Mouse (Mus musculus) heart, adult 8-10 months (tissue): ENCODE measurements around the gene Kcng4. TPM values are rescaled to one million over a fixed set of nuclear protein-coding genes. Genes with fewer than 3 reads are reported as not detected.
A peak's percentile ranks its signal among the peaks of the same experiment; 100 is the strongest.

Experiments
- DNase-seq: peaks from one replicate; pipeline ENCODE4 v3.0.0; 2022; ENCODE audit warnings: low spot score
- total RNA-seq, 4 experiments: library from RNA; stranded (reverse); gene quantifications; 2 replicates each; pipeline ENCODE4 v1.2.4; 2022

Gene Kcng4
- under 1 TPM in 2 of 4 experiments, not detected in 2; 0.09 to 0.12 TPM for total RNA-seq

DNA sequence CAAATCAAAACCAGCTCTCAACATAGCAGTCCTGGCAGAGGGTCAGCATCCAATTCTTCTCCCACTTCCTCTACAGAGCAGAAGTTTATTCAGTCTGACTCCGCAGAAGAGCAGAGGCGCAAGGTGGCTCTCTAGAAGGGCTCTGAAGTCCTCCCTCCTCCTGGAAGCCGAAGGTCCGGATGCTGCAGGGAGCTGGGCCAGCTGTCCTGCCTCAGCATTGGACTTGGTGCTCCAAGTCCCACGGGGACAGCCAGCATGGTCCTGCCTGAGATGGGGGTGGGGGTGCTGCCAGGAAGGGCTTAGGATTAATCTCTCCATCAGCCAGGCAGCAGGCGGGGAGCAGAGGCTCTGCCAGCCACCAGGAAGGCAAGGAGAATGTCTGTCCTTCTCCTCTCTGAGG lies at the start of gene Kcng4:
TSS of gene Kcng4 (minus strand) at position 303 of the 400 bp plus-strand sequence.
- DNase-seq, result no peak

DNA sequence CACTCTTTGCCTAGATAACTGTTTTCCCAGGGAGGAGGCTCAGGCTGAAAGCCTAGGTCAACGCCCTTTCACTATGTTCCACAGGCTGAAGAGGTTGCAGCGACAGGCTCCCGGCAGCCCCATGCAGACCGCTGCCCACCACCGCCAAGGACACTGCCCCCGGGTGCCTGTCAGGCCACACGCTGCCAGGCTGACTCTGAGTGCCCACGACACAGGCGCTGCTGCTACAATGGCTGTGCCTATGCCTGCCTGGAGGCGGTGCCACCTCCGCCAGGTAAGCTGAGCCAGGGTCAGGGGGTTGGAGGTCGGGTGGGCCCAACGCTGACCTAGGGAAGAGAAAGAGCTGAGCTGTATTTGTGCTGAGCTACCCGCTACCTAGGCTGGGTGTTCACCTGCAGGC lies 43.7 kb upstream of the Kcng4 start:
- no peak for DNase-seq

DNA sequence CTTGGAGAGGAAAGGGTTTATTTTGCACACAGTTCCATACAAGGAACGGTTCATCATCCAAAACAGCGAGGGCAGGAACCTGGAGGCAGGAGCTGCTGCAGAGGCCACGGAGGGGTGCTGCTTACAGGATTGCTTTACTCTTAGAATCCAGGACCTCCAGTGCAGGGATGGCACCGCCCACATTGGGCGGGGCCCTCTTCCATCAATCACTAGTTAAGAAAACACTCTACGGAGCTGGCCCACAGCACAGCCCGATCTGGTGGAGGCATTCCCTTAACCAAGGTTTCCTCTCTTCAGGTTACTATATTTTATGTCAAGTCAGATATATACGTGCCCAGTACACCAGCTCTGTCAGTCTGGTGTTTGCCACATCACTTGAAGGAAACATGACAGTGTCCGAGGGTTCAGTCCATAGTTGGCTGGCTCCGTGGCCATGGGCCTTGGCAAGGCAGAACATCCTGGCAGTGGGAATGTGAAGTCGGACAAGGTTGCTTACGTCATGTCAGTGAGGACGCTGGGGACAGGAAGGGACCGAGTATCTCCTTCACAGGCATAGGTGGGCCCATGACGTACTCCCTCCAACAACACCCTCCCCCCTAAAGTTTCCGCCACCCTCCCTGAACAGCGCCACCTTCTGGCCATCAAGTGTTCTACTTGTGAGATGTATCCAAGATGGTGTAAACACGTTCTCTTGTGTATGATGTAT lies 42.8 kb upstream of the Kcng4 start:
- no peak for DNase-seq

DNA sequence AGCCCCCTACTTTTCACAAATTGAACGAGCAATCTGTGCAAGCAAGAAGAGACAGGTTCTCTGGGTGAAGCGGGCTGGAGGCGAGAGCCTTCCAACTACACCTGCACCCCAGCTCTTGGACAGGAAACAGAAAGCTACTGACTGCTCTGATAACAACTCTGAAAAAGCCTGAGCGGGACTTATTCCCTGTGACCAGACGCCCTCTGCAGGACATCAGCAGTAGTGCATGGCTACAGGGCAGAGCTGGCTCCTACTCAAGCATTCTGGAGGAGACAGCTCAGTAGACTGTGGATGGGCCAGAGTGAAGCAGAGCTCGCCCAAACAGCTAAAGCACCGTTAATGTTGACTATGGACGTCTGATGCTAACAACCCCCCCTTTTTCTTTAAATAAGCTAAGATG lies 40.9 kb upstream of the Kcng4 start:
- peak; percentile 92 for DNase-seq

DNA sequence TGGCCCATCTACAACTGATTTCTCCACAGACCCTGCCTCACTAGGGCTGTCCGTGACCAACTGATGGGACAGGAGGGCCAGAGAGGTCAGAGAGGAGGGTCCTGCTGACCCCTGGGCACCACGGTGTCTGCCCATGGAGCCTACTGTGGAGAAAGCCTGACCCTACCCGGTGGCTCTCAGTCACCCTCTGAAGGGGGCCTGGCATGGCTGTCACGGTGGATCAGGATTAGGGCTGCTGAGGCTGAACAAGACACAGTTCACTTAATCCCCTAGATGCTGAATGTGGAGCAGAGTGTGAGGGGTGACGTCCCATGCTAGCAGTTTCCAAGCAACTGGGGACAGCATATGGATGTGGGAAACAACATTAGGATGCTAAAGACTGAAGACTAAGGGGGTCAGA lies 40.0 kb upstream of the Kcng4 start:
- DNase-seq, result no peak

DNA sequence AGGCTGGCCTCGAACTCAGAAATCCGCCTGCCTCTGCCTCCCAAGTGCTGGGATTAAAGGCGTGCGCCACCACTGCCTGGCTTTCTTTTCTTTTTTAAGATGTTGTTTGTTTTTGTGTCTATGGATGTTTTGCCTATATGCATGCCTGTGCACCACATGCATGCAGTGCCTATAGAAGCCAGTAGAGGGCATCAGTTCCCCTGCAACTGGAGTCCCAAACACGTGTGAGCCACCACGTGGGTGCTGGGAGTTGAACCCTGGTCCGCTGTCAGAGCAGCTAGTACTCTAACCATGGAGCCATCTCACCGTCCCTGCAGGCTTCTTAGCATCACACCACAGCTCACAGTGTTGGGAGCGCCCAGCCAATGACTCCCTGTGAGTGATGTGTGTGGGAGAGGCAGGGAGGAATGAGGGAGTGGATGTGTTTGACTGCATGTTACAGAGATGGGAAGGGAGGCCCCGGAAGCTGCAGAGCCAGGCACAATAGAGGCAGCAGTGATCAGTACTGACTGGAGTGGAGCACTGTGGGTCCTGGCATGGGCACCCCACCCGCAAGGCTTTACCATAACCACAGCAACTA lies 38.6 kb upstream of the Kcng4 start:
- no peak for DNase-seq

DNA sequence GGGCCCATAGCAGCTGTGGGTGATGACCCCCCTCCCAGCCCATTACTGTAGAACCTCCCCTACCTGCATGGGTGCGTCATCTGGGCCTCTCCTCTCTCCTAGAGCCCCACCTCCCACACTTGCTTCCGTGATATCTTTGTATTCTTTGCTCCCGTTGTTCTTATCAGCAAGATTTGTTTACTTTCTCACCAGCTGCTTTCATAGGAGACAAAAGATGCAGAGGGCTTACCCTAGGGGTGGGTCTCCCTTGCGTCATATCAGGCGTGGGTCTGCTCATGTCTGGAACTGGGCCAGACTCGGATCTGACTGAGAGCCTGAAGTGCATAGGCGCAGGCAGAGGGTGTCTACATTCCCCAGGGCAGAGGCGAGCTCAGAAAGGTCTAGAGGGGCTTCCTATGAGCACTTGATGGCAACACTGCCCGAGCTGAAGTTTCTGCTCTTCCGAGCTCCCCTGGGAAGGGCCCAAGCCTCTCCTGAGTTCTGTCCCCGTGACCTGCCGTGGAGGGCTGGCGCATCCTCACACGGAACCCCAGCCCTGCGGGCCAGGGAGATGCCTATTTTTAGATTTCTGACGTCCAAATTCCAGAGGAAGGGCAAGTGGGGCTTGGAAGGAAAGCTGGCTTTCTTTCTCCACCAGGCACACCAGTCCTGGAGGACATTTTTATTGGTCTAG lies 35.1 kb upstream of the Kcng4 start:
- peak; percentile 68 for DNase-seq

DNA sequence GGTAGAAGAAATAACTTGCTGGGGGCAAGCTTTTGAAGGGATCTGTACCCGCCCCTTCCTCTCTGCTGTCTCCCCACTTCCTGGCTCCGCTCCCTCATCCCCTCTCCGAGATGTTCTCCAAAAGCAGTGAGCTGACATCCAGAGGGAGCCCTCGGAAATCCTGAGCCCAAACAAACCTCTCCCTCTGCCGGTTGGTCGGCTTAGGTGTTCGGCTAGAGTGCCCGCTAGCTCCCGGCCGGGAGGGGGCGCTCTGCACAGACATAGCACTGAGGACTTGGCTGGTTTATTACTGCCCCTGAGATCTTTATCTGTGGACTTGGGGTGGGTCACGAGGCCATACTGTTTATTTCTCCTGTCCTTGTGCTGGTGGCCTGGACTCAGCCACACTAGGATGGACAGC lies 33.8 kb upstream of the Kcng4 start:
- no peak for DNase-seq

DNA sequence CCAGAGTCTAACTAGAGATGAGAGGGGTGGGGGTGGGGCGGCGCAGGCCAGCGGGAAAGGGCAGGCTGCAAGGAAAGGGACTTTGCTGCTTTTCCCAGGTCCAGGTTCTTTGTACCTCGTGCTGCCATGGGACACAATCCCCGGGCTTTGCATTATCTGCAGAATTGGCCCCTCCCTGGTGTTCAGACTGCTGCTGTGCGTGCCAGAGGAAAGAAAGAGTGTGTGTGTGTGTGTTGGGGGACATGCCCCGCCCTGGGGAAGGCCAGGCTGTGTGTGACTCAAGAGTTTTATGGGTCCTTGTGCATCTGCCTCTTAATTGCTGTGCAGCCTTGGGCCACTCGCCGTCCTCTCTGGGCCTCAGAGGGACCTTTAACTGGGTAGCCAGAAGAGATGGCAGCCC lies 33.0 kb upstream of the Kcng4 start:
- DNase-seq, result no peak

DNA sequence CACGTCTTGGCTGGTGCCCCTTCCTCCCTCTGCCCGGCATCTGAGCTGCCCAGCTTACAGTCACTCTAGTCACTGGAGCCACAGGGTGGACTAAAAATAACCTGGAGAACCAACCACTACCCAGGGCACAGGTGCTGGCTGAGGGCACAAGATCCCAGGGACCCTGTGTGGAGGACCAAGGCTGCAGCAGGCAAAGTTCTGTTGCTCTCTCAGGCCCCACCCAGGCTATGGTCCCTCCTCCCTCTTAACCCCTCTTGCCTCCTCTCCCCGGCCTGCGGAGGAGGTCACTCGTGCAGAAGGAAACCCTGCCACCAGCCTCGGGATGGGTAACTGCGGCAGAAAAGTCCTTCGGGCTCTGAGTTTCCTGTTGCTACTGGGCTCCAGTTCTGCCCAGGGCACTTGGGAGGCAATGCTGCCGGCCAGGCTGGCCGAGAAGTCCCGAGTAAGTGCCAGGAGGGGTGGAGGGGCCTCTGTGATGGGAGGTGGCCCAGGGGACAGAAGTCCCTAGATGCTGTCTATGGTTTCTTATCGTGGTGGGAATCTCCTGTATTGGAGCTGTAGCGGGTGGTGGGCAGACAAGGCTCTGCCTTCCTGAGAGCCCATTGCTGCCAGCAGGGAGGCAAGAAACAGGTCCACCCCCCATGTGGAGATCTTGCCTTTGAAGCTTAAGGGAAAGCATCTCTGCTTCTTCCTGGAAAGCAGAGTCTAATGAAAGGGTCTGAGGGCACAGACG lies 30.9 kb upstream of the Kcng4 start, which contains the start of gene Wfdc1:
TSS of gene Wfdc1 (plus strand) at position 147 of the 733 bp plus-strand sequence.
- DNase-seq, result peak; percentile 40

DNA sequence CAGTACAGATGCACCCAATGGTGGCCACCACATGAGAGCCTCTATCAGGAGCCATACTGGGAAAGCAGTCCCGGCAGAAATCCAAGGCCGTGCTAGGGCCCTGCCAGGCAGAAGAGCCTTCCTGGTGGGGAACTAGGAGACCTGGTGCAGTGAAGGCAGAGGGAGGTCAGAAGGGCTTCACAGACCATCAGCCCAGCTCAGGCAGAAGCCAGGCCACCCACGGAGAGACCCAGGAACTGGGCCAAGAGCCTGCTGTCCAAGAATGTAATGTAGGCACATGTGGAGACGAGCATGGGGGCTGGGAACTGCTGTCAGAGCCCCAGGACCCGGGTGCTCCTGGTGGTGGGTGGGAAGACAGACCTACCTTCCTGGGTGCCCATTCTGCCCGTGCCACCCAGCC lies 29.8 kb upstream of the Kcng4 start:
- DNase-seq, result peak; percentile 24

DNA sequence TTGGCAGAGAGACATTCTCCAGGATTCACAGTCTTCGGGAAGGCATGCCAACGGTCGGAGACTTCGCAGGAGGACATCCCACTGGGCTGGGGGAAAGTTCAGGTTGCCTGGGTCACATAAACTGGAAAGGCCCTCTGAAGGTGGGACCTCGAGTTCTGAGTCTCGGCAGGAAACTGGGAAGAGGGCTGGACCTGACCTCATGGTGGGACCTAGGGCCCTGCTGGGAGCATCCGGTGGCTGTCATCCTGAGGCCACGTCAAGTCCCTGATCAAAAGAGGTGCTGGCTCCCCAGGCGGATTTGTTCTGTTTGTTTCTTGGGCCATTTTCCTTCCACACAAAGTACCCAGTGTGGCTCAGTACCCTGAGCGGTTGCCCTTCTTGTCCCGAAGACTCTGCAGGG lies 28.0 kb upstream of the Kcng4 start:
- no peak for DNase-seq

DNA sequence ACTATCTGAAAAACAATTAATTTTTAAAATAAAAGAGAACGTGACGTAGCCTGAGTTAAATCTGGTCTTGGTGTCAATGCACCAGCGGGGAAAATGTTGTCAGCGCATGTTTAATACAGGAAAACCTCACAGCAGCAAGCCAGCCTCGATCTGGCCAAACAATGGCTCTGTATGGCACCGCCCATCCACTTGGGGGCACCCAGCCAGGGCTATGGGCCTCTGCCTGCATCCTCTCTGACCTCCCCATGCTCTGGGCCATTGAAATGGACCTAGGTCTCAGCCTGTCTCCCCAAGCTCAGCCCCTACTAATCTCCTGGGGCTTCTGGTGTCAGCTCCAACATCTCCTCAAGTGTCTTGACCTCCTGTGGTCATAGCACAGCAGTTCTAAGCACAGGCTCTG lies 26.4 kb upstream of the Kcng4 start:
- no peak for DNase-seq

DNA sequence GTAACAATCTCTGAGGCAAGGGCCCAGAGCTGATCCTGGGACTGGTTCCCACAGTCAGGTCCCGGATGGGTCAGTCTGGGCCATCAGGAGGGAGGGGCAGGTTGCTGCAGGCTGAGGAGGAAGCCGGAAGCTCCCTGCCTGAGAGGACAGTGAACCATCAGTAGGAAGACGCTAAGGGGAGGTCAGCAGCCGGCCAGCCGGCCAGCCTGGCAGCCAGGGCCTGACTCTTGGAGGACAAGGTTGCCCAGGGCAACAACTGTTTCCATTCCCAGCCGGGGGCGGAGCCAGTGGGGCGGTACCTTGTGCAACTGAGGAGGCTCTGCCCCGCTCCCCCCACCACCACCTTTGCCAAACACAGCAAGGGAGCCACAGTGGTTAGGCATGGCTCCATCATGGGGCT lies 25.6 kb upstream of the Kcng4 start:
- peak; percentile 66 for DNase-seq

DNA sequence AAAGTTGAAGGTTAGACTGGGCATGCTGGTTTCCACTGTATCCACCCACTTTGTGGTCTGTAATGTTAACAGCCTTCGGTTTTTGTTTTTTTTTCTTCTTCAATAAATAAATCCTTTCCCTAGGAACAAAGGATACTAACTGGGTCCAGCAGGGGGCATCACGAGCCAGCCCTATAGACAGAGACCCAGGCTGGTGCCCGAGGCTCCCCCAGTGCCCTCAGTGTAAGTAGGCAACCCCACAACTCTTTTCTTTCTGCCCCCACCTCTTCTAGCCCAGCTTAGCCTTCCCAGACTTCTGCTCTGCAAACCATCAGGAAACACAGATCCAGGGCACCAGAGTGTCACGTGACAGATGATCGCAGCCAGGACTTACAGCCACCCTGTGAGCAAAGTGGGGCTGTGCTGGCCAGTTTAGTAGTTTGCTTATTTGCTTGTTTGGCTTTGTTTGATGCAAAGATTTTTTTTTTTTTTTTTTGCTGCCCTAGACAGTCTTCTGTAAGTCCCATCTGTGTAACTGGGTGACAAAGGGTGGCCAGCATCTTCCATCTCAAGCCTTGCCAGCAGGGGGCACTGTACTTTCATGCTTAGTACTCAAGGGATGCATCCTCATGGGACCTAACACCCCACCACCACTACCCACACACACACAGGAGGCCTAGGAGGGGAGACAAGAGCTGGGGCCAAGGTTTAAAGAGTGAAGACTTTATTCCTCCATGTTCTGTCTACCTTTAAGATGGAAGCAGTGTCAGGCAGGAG lies 21.4 kb upstream of the Kcng4 start:
- no peak for DNase-seq

DNA sequence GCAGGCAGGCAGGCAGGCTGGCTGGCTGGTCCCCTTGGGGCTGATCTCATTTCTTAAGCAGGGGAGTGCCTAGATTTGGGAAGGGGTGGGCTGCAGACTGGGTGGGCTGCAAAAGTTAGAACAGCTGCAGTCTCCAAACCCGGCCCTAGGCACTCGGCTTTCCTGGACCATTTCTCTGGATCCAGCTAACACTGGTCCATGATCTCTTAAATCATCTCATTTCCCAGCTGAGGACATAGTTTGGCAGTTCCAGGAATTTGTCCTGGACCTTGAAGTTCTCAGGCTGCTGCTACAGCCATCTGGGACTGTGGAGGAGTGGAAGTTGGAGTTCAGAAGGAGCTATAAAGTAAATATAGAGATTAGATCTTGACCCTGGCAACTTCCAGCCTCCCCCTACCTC lies 15.8 kb upstream of the Kcng4 start:
- no peak for DNase-seq

DNA sequence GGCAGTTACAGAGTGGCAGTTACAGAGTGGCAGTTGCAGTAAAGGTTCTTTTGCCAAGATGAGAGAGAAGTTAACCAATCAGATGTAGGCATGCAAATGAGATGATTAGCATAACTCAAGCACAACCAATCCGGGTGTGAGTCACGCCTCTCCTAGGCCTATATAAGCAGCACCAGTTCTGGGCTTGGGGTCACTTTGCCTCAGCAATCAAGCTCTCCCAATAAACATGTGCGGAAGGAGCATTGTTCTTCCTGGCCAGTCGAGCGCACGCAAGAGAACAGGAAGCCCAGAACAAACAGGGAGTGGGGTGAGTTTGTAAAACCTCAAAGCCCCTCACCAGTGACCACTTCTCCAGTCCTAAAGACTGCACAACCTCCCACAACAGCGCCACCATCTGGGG lies 11.4 kb upstream of the Kcng4 start:
- DNase-seq, result no peak

DNA sequence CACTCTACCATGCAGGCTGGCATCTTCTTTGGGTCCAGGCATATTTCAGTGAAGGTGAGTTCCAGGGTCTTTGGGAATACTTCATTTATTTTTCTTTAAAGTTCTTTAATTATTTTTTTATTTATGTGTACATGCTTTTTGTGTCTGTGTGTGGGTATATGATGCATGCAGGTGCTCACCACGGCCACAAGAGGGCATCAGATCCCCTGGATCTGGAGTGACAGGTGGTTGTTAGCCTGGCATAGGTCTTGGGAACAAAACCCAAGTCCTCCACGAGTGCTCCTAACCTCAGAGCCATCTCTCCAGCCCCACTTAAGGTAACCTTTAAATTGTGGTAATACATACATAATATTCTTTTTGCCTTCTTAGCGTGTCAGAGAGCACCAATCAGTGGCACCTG lies 10.7 kb upstream of the Kcng4 start:
- DNase-seq, result no peak

DNA sequence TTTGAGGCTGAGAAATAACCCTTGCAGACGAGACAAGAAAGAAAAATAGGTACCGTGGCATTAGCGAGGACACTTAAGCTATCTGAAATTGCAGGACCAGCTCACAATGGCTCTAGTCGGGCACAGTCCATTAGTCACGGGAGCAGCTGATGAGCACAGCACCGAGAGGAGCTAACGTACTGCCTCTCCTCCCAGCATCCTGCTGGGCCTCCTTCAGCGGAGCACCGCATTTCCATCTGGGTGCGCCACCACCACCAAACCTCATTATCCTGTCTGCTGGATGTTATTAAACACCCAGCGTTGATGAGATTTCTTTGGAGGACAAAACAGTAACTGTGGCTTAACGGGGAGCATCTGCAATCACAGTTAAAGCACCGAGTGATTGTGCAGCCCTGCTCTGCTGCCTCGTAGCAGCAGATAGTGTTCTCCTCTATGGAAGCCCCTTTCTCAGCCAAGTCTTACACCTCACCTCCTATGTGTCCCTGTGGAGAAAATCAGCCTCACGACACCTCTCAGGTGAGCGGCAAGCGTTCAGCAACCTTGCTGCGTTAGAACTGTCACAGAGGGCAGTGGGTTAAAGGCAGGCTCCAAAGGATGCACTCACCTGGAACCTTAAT lies 9.6 kb upstream of the Kcng4 start:
- no peak for DNase-seq

DNA sequence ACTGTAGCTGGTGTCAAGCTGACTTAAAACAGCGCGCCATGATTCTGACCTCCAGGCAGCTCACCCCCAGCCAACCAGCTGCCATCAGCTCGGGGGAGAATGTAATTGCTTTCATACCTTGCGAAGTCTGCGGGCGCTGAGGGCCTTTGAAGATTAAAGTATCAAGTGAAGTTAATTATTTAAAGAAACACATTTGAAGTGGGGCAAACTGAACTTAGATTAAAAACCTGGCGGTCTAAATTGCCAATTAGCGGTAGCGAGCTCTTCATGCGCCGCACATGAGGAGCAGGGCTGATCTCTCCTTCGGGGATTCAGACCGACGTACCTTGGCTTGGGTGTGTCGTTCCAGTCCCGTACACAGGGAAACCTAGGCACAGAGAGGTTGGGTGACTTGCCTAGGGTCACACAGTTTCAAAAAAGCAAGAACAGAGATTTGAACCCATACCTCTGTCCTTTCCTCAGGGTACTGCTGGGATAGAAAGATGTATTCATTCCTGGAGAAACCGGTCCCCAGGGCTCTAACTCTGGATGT lies 9.0 kb upstream of the Kcng4 start:
- DNase-seq, result no peak

DNA sequence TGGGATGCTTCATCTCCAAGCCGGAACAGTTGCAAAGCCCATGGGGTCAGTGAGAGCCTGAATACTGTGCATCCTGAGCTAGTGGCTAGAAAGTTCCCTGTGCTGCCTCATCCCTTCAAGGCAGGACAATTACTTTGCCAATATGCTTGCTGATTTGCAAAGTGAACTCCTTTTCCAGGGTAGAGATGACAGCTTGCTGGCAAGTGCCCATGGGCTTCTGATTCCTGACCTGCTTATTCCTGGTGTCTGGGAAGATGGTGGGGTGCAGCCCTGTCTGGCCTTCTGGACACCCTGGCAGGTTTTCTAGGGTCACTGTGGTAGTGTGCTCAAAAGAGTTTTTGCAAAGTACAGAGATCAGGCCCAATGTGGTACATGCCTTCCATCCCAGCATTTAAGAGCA lies 7.5 kb upstream of the Kcng4 start:
- no peak for DNase-seq
